Mouse (Mus musculus) gonadal fat pad, adult 2 months (tissue): ENCODE measurements at regions not wholly inside any gene's neighbourhood (a gene's known extent, or its start where the extent isn't known, plus 50 kb on each side); places are given as distances from the start of the nearest gene placed in this dataset.

Source experiments
- DNase-seq: peaks from one replicate; pipeline ENCODE4 v3.0.0-alpha.2; 2012; ENCODE audit warnings: low read depth

DNA sequence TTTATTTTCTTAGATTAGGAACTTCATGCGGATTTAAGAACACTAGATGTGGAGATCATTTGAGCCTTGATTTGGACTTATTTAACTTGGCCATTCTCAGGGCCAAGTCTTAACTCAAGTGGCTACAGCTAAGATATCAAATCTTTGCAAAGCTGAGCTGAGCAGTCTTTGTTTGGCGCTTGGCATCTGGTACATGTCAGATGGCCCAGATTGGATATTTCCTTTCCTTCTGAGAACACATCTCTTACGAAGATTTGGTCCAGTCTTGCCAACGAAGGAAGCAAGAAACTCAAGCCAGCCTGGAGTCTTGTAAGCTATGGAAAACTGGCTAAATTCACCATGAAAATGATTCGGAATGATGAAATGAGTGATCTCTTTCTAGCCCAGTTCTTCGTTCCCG is 59.1 kb upstream of the Cdc42ep3 start:
- no peak for DNase-seq

DNA sequence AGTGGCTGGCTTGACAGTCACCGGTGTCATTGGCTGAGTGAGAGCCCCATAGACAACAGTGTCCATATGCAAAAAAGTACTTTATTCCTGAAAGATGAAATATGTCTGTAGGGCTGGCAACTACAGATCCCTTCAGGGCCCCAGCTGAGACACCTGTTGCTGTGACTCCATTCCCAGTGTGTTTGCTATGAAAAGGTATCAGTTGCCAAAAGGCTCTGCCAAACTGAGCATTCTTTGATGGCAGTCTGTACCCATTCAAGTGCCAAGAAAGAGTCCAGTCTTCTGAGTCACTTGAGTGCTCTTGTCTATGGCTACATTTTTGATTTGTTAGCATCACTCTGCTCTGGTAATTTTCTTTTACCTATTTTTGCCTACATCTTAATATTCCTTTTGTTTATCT is 63.1 kb upstream of the Cdc42ep3 start:
- DNase-seq: no peak

DNA sequence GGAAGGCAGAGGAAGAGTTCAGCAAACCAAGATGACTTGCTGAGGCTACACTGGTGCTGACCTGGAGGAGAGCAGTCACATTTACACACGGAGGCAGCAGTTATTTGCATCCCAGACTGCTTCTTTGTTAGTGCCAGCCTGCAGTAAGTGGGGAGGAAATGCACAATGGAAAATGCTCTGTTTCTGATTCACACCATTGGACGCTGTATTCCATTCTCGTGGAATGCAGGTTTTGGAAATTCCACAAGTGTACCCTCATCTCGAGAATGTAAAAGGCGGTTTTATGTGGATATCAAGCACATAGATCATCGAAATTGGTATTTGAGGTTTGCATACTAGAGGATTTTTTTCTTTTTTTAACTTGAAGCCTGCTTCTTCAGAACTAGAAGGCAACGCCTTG is 66.7 kb upstream of the Cdc42ep3 start:
- no peak for DNase-seq

DNA sequence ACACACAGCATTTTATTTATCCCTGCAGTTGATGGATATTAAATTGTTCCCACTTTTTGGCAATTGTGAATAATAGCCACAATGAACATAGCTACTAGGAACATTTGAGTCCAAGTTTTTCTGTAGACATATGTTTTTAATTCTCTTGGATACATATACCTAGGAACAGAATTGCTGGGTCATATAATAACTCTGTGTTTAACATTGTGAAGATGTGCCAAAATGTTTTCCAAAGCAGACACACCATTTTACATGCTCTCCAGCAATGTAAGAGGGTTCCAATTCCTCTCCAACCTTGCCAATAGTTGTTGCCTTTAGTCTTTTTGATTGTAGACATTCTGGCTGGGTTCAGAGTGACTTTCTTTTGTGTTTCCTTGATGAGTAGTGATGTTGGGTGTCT is 84.3 kb upstream of the Cdc42ep3 start:
- no peak for DNase-seq

DNA sequence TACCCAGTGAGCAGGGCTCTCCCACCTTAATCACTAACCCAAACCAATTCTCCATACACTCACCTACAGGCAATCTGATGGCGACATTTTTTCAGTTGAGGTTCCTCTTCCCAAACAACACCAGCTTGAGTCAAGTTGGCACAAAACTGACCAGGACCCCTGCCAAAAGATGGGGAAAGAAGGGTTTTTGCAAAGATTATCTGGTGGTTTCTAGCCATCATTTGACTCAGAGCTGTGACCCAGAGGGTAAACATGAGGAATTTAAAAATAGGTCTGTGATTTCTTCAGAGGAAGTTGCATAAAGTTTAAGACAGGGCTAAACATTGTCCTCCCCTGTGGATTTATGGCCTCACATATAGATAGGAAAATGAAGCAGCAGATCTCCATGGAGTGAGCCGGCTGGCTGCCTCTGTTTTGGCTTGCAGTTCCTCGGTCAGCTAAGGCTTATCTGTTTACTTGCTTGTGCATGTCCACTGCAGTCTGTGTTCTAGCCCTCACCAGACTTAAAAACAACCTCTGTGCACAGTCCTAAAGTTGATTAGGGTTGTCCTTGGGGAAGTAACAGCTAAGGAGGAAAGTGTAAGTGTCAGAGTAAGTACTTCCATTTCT is 87.7 kb upstream of the Cdc42ep3 start:
- DNase-seq: peak; percentile 93

DNA sequence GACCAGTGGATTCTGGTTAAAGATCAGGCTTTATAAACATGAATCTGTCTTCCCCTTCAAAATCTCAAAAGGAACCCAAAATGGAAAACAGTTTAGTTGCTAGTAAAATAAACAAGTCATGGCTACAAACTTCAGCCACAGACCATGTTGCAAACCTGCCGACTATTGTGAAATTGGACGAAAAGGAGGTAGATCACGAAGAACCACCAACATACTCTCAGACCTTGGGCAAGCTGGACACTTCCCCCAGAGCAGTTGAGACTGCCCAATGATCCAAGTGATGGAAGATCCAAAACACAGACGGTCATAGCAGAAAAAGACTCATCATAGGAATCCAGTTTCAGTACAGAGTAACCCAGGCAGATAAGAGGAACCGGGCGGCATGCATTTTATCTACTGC is 92.3 kb upstream of the Cdc42ep3 start:
- no peak for DNase-seq

DNA sequence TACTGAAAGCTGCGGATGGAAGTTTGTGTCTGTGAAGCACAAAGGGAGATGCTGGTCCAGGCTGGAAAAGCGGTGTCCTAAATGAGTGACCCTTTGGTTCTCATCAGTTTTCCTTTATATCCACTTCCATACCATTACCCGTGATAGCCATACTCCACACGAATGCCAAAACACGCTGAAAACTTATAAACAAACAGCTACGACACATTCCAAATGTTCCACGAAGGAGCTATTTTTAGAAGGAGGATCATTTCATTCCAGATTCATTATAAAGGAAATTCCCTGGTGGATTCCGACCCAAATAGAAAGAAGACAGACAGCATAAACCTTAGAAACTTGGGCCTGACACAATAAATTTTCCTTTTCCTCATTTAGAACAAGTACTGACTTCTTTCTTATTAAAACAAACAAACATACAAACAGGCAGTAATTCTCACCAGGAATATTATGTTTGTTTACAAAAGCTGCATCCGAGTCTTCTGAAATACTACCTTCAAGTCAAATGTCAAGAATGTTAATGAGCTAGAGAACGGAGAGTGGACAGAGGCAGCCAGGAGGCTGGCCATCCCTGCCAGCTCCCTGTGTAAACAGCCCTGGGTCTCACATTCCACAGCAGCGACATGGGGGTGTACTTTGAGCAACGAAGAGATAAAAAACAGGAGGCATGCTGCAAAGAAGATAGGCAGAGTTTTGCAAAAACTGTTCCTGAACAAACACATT is 96.4 kb upstream of the Cdc42ep3 start:
- DNase-seq: no peak

DNA sequence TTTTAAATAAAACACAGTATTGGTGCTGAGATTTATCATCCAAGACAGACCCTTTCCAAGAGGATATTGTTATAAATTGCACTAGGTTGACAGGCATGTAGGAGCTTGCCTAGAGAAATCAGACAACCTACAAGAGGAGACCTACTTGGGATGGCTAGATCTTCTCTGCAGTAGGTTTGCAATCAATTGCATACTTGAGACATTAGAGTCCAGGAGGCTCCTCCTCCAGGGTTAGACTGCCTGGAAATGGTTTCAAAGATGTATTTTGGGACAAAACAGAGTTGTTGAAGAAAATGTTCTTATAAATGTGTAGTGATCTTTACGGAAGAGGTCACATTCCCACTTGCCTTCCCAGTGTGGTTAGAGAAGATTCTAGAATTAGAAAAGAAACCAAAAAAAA is 98.9 kb upstream of the Cdc42ep3 start:
- DNase-seq: no peak

DNA sequence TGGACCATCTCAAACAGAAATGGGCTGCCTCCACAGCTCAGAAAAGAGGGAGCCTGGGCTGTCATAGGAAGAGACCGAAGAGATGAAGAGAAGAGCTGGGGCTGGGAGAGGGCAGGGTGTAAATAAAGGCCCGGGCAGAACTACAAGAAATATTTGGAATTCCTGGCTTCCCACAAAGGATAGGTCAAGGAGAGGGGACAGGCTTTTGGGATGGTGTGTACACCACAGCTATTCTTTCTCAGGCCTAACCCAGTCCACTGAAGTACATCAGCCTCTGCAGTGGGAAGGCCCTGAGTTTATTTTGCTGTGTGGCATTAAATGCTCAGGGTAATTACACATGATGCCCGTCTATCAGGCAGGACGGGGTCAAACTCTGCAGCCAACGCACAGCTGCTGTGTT is 99.6 kb upstream of the Cdc42ep3 start:
- DNase-seq: no peak

DNA sequence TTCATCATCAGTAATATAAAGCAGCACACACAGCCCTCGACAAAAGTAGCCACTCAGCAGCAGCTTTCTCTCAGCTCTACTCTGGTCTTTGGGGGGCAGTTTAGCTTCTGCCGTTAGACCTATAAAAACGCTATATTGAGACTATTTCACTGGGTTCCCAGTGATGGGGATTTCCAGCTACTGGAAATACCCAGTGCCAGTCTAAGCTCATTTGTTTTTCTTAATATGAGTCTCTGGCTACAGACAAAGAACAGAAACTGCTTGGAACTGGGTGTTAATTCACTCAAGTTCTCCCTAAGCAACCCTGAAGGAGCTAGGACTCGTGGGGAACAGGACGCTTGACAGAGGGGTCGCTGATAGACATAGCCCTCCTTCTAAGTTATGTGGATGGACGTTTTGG is 100.3 kb upstream of the Cdc42ep3 start:
- DNase-seq: no peak

DNA sequence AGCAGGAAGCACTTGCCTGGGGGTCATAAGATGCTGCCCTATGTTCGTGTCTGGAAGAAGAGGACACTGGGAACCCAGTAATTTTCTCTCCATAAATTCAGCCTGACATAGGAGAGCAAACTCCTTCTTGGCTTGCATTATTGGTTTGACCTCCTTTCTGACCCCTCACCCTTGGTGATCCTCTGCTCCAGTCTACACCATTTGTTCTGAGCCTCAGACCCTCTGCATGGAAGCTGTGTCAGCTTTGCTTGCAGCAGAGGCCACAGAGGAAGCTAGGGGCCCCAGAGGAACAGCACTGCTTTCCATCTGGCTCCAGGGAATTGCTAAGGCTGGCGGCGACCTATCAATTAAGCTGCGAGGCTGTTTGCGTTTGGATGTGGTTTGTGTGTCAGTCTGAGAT is 102.7 kb upstream of the Cdc42ep3 start:
- no peak for DNase-seq

DNA sequence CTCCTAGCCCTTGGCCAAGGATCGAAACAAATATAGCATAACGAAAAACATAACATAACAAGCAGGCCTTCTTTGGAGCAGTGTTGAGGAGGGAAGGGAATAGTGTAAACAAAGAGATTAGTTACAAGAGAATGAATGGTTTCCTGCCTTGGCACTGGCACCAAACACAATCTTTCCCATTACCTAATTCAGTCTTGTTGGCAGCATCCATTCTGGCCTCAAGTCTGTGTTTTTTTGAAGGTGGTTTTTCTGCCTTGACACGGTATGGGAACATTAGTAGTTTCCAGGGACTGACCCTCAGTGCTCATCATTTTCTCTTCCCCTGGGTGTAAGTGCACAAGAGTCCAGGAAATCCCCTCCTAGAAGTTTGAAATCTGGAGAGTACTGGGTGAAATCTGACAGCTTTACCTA is 106.8 kb upstream of the Cdc42ep3 start:
- DNase-seq: peak; percentile 55

DNA sequence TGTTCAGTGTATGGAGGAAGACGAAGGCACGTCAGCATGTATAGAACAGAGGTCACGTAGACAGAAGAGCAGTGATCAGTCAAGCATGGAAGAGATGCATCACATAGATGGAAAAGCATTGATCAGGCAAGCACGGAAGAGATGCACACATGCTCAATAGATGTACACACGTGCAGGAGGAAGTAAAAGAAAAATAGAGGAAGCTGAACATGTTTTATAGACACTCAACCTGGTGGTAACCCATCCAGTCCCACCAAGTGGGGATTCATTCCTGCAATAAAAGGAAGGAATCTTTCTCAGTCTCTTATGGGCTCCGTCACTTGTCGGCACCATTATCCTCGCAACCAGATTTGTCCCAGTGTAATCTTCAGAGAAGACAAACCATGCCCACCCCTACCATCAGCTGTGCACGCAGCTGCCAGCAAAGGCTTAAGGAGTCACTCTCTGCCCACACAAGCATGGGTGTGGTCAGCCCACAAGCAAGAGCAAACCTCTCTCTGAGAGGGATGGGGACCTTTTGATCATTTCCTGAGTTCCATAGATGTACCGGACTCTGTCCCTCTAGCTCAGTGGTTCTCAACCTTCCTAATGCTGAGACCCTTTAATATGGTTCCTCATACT is 108.3 kb upstream of the Cdc42ep3 start:
- no peak for DNase-seq

DNA sequence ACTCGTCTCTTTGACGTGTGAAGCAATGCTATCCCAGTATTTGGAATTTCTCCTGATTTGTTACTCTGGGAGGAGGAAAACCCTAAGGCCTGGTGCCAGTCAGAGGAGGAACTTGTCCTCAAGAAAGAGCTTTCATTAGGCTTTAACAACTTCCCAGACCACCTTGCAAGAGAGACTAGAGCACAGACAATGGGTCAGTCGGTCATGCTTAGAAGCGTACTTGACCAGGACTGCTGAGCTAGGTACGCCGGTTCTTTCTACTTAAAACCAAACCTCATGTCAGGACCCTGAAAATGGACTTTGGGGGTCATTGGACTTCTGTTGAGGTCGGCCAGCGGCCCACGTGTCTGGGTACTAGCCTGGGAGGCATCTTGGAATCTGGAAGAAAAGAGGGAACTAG is 110.8 kb upstream of the Cdc42ep3 start:
- no peak for DNase-seq

DNA sequence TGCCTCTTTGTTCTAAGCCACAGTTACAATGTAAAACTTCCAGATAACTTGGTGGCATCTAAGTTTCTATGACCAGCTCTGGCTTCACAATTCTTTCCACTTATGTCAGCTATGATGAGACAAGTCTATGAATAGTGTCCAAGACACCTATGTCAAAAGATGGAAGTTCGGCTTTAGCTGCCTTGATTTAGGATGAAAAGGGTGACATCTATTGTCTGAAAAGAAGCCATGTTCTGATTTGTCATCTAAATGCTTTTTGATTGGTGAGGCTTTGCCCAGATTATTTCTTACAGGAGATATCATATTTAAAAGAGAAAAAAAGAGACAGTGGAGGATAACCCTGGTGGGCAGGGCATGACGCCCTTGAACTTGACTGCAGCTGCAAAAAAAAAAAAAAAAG is 116.7 kb upstream of the Cdc42ep3 start:
- no peak for DNase-seq

DNA sequence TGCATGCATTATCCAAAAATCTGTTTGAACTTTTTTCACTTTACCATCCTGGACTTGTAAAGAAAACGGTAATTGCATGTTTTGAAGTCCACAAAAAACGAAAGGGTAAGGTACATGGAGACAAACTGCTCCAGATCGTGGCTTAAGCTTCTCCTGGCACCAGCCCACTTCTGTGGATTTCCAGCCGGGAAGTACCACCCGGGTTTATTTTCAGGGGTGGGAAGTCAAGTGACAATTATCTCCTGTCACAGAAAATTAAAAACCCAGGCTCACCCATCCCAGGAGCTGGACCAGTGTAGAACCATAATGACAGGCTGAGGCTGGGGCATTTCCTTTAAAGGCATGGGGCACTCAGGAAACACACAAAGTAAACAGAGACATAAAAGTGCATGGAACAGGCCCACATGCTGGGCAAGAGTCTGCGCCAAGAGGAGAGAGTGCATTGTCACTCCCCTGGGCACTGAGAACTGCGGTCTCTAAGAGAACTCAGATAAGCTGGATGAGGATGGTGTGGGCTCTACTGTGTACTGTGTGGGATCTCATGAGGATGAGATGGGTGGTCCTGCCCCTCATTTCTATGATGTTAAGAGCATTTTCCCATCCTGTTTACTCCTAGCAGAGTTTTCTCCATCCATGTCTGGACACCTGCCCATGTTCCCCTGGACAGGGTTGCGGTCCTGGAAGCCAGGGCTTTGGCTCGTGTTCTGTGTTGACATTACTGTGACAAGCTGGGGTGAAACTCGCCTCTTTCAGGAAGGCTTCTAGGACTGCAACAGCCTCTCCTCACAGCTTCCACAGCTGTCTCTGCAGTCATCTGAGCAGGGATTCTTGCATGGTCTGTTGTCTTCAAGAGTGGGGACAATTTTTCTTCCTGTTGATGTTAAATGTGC is 117.5 kb upstream of the Cdc42ep3 start:
- DNase-seq: no peak

DNA sequence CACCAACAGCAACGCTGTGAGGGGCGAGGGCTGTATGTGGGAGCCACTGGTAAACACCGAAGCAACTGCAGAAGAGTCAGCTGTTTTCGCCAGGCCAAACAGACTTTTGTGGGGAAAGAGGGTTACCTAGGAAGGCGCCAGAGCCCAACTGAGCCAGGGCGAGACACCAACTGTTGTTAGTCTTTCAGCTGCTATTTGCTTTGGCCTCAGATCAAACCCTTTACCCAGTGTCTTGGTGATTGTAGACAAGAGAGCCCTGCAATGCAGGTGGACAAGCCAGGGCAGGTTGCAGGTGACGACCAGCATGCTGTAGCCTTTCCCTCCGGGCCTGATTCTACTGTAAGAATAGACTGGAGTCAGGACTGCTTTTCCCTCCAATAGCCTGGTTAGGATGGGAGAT is 121.8 kb upstream of the Cdc42ep3 start:
- peak; percentile 83 for DNase-seq

DNA sequence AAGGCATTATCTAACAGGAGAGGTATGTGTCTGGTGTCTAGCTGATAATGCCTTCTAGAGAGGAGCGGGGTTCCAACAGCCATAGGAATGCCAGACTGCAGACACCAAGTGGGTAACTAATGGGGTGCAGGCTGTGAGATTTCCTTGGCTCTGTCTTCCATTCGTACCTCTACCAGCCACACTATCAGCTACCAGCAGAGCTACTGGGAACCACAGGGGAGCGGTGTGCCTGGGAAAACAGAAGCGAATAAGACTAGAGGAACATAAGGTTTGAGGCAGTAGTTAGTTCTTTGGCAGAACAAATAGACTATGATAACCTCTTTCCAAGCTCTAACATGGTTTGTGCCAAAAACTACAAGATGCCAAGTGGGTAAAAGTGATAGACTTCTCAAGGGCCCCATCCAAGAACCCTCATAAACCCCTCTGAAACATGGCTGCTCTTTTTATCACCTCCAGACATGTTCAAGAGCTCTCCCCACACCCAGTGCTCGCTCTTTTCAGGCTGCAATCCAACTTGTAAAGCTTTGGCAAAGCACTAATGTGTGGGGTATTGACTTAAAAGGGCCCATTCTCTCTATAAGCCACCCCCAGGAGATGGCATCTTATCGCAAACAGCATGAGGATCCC is 126.3 kb upstream of the Cdc42ep3 start:
- no peak for DNase-seq

DNA sequence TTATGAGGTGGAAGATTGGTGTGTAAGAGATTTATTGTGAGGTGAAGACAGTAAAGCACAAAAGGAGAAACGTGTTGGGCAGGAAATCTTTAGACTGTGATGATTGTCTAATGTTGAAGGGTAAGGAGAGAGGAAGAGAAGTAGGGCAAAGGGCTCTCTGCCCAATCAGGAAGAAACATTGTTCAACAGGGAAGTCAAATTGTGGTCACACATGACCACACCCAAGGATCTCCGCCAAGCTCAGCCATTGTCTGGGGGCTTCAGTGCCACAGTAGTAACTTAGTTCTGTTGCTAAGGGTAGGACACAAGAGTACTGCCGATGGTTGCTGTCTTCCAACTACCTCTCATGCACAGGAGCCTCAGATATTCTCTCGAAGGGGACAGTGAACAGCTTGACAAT is 127.0 kb upstream of the Cdc42ep3 start:
- DNase-seq: no peak

DNA sequence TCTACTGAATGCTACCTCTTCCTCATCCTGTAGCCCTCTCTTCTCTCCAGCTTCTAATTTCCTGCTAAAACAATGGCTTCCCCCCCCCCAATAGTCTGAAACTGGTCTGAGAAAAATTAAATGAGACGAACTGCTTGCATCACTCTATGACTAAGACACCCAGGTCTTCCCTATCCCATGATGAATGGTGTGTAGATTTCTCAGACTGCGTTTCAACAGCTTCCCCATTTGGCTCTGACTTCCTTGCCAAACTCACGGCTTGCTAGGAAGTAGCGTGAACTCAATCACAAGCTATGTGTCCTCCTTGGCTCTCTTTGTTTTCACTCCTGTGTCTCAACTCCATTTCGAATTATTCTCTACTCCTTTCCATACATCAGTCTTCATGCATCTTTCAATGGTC is 126.4 kb upstream of the Rmdn2 start:
- DNase-seq: no peak

DNA sequence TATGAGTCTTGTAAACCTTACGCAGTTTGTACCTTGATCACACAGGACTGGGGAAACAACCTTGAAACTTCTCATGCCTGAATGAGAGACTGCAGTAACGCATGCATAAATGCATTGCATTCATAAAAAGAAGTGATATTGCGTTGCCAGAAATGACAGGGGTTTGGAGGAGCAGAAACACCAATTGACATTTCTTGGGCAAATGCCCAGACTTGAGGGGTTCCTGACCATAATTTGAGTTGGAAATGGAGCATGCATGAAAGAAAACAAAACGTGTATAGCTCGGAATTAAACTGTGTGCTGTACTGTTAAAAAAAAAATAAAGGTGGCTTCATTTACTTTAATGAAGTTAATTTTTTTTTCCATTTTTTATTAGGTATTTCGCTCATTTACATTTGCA is 122.4 kb upstream of the Rmdn2 start:
- DNase-seq: no peak

DNA sequence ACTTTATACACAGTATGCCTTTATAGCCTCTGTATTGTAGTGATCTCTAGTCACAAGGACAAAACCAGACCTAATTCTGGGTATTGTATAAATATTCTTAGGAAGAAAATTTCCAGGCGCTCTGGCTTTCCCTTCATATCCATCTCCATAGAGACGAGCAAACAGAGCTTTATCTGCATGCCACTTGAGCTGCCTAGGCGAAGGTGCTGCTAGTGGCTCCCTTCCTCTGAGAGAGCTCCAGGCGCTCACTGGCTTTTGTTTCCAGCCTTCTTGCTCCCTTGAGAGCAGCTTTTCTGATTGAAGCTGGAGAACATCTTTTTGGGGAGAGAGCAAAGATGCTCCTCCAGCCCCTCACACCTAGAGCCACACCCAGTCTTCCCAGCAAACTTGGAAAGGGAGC is 114.0 kb upstream of the Rmdn2 start:
- DNase-seq: no peak
